Mouse (Mus musculus) ES-E14 (cell line): ENCODE data around the gene Rdh13.

Experiments used
- CHD2 ChIP-seq: IDR thresholded peaks from 2 replicates; pipeline ENCODE4 v1.6.1; 2014; ENCODE audit warnings: mild to moderate bottlenecking, low read depth, low read length, inconsistent platforms
- HCFC1 ChIP-seq: IDR thresholded peaks from 2 replicates; pipeline ENCODE4 v1.6.1; 2012; ENCODE audit warnings: low read length, inconsistent platforms, borderline replicate concordance; ENCODE audit not compliant: insufficient read depth

GRCm38 (mm10) chr7:4492284-4493224 lies 47.1 kb upstream of the Rdh13 start:
- no peak for TF ChIP-seq HCFC1
- no peak for TF ChIP-seq CHD2
